Mouse (Mus musculus) CH12.LX (cell line): ENCODE results near the gene Frs2.
"Not testable (repeated sequence)": the region's sequence is repeated elsewhere in the genome, so short reads cannot be mapped to it uniquely, and the experiment has no call there.

Source experiments
- CHD1 ChIP-seq: IDR thresholded peaks from 2 replicates; pipeline ENCODE4 v1.6.1; 2012; ENCODE audit warnings: low read depth, low read length, improper control_type of control experiment, inconsistent platforms
- CTCF ChIP-seq, 2 experiments: IDR thresholded peaks in 1 of 2; conservative IDR thresholded peaks in 1 of 2; 2 replicates each; pipeline ENCODE4 v1.5.1; 2011 to 2012; ENCODE audit warnings: low read depth in 2 of 2, low read length in 2 of 2, improper control_type of control experiment in 1 of 2, inconsistent platforms in 1 of 2, mild to moderate bottlenecking in 1 of 2, moderate library complexity in 1 of 2
- EP300 ChIP-seq: IDR thresholded peaks from 2 replicates; pipeline ENCODE4 v1.6.1; 2011; ENCODE audit warnings: low read length, improper control_type of control experiment
- HCFC1 ChIP-seq: IDR thresholded peaks from 2 replicates; pipeline ENCODE4 v1.6.1; 2012; ENCODE audit warnings: low read depth, mild to moderate bottlenecking, inconsistent platforms, low read length, improper control_type of control experiment
- KAT2A ChIP-seq: IDR thresholded peaks from 2 replicates; pipeline ENCODE4 v1.6.1; 2012; ENCODE audit warnings: low read length, improper control_type of control experiment, inconsistent platforms; ENCODE audit not compliant: insufficient replicate concordance
- MAFK ChIP-seq: IDR thresholded peaks from 2 replicates; pipeline ENCODE4 v1.6.1; 2011; ENCODE audit warnings: low read length, improper control_type of control experiment; ENCODE audit not compliant: insufficient replicate concordance
- NELFE ChIP-seq: IDR thresholded peaks from 2 replicates; pipeline ENCODE4 v1.6.1; 2011; ENCODE audit warnings: low read depth, low read length, improper control_type of control experiment
- NRF1 ChIP-seq: IDR thresholded peaks from 2 replicates; pipeline ENCODE4 v1.6.1; 2014; ENCODE audit warnings: low read depth, mild to moderate bottlenecking, inconsistent platforms, low read length, improper control_type of control experiment, moderate library complexity
- POLR2A ChIP-seq: IDR thresholded peaks from 2 replicates; pipeline ENCODE4 v1.6.1; 2011; ENCODE audit warnings: low read depth, mild to moderate bottlenecking, improper control_type of control experiment, low read length

GRCm38 (mm10) chr10:117043497-117044166, 104.7 kb downstream of the Frs2 start:
- not testable (repeated sequence) for TF ChIP-seq MAFK; CHD1; CTCF (conservative IDR thresholded peaks at IDR 0.05 in 1 of 2, IDR thresholded peaks at IDR 0.05 in 1 of 2; ENCODE audit: low read depth in 2 of 2, low read length in 2 of 2); HCFC1; KAT2A; EP300; POLR2A; NELFE; NRF1
